Mouse (Mus musculus) splenic B cell, adult 2 months (primary cell): ENCODE data around the gene Tlk2.

ENCODE experiments used
- DNase-seq: peaks from one replicate; pipeline ENCODE4 v3.0.0-alpha.2; 2011; ENCODE audit warnings: low read depth, low spot score
- H3K27me3 ChIP-seq: 2 replicates; pipeline ENCODE4 v1.6.1; 2012; ENCODE audit warnings: mild to moderate bottlenecking, low read length, moderate library complexity, mixed read lengths; ENCODE audit not compliant: control insufficient read depth, poor library complexity, insufficient read depth, severe bottlenecking
- H3K36me3 ChIP-seq: 2 replicates; pipeline ENCODE4 v1.6.1; 2012; ENCODE audit warnings: mild to moderate bottlenecking, low read length, moderate library complexity, mixed read lengths; ENCODE audit not compliant: control insufficient read depth, poor library complexity, insufficient read depth, severe bottlenecking

Gene Tlk2

DNA sequence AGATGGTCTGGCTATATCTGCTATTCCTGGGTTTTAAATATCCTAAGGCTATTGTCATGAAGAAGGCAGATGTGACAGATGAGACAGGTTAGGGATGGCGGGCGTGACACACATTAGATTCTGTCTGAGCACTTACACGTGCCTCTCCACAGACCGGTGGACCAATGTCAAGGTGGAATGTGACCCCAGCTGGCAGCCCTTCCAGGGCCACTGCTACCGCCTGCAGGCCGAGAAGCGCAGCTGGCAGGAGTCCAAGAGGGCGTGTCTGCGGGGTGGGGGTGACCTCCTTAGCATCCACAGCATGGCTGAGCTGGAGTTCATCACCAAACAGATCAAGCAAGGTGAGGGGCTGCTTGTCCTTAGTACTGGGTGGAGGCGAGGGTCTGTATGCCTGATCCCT lies 153.1 kb downstream of the Tlk2 start:
- no peak for DNase-seq
- no peaks in the 10 kb centered on the region for H3K27me3 ChIP-seq
- H3K36me3 ChIP-seq: no peaks in the 10 kb centered on the region

DNA sequence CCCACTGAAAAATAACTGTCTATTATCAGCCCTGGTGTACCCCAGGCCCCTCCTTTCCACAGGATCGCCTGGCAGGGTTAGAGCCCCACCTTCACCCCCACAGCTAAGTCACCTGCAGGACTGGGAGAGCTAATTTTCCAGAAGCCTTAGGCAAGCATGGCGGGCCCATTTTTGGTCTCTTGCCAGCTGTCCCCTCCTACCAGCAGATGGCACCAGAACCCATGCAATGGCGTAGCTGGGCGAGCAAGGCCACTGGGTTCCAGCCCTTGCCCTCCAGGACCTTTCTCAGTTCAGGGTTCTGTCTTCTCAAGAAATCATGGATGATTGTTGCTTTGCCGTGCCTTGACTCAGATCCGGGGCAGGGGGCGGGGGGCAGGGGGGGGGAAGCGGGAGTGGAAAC lies 153.9 kb downstream of the Tlk2 start:
- DNase-seq: peak; percentile 31
- Histone ChIP-seq H3K36me3 (no peaks in the 10 kb centered on the region), H3K27me3 (no peaks in the 10 kb centered on the region)
